Mouse (Mus musculus): ENCODE results near the gene Ip6k3. TPM values are rescaled to one million over a fixed set of nuclear protein-coding genes. Genes with fewer than 3 reads are reported as not detected.

Gene Ip6k3
- polyA plus RNA-seq, 1 experiment from 2014 or later, result 0.49 TPM

DNA sequence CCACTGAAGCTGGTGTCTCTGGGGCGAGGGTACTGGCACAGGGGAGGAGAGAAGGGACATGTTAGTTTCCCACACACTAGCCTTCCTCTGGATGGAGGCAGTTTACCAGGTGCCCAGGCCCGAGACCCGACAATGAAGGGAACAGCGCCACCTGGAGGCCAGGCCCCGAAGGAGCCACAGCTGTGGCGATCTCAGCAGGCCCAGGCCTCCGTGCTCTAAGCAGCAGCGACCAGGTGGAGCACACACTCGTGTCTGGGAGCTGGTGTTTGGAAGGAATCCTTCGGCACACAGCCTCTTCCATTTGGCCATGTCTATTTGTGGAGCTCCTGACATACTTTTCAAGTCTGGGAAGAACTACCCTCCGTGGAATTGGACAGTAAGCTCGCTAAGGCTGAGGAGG lies 42.4 kb downstream of the Ip6k3 start:
- H3K27me3 ChIP-seq (ENCODE audit: control insufficient read depth, insufficient read depth, low read length), result no peaks in the 10 kb centered on the region
- 37% methylated on average over 12 of the region's 12 CpGs for WGBS
- H3K27ac ChIP-seq (ENCODE audit: low read length), result no peak overlapping the region
- no peak overlapping the region for H3K4me3 ChIP-seq (ENCODE audit: low read length)
- no peak overlapping the region for H3K4me2 ChIP-seq (ENCODE audit: low read depth, low read length)
- H3K9me3 ChIP-seq (replicated peaks; ENCODE audit: control insufficient read depth, low read length), result no peaks in the 10 kb centered on the region
- H3K9ac ChIP-seq (ENCODE audit: low read length), result no peak overlapping the region
- peaks cover 8% of the 10 kb centered on the region; the same call in 1 of the 2 replicates for H3K4me1 ChIP-seq (ENCODE audit: control insufficient read depth, insufficient read depth, low read length)
- H3K36me3 ChIP-seq (ENCODE audit: control insufficient read depth, insufficient read depth), result peaks cover 11% of the 10 kb centered on the region
- no peak for ATAC-seq (replicated peaks; ENCODE audit: extremely low read depth, insufficient read depth, low FRiP score)

DNA sequence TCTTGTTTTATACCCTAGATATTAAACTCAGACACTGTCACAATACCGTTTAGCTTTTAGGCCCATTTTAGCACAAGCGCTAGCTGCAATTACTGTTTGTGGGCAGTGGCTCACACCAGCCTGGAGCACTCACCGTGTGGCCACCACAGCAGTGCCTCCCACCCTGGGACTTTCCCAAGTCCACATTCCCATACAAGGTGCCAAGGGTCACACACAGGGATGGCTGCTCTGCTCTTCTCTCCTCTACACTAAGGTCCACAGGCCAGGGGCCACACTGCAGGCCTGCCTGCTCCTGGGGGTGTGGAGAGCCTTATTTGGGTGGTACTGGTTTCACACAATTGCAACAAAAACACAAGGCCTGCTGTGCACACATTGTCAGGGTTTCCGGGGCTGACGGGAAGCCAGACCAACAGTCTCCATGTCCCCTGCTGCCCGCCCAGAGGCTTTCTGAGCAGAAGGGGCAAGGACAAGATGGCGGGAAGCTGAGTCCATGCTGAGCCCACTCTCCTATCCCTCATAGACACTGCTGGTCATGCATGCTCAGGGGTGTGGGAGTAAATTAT lies 43.7 kb downstream of the Ip6k3 start:
- peaks cover 11% of the 10 kb centered on the region for H3K36me3 ChIP-seq (ENCODE audit: control insufficient read depth, insufficient read depth)
- no peak overlapping the region for H3K9ac ChIP-seq (ENCODE audit: low read length)
- peaks cover 3% of the 10 kb centered on the region; the same call in 1 of the 2 replicates for H3K4me1 ChIP-seq (ENCODE audit: control insufficient read depth, insufficient read depth, low read length)
- WGBS, result 85% methylated on average over 7 of the region's 7 CpGs
- H3K9me3 ChIP-seq (replicated peaks; ENCODE audit: control insufficient read depth, low read length), result no peaks in the 10 kb centered on the region
- H3K4me3 ChIP-seq (ENCODE audit: low read length), result no peak overlapping the region
- H3K27ac ChIP-seq (ENCODE audit: low read length), result no peak overlapping the region
- ATAC-seq (replicated peaks; ENCODE audit: extremely low read depth, insufficient read depth, low FRiP score), result no peak
- no peaks in the 10 kb centered on the region for H3K27me3 ChIP-seq (ENCODE audit: control insufficient read depth, insufficient read depth, low read length)
- no peak overlapping the region for H3K4me2 ChIP-seq (ENCODE audit: low read depth, low read length)

DNA sequence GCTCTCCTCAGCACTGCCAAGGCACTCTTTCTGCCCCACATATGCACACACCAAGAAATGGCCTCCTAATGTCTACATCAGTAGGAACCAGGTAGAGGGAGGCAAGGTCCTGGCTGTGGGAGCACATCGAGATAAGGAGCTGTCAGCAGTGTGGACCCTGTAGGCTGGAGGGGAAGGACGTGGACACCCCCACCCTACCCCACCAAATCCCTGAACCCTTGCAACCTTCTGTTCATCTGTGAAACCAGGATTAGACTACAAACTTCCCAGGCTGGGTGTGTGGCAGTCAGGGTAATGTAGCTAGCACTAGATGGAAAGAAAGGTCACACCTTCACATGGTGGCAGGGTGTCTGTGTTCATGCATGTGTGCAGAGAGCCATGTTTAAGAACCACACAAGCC lies 44.5 kb downstream of the Ip6k3 start:
- Histone ChIP-seq H3K9ac (ENCODE audit: low read length) (no peak overlapping the region), H3K9me3 (replicated peaks; ENCODE audit: control insufficient read depth, low read length) (no peaks in the 10 kb centered on the region), H3K4me1 (ENCODE audit: control insufficient read depth, insufficient read depth, low read length) (peaks cover 3% of the 10 kb centered on the region; the same call in 1 of the 2 replicates), H3K36me3 (ENCODE audit: control insufficient read depth, insufficient read depth) (peaks cover 11% of the 10 kb centered on the region), H3K4me3 (ENCODE audit: low read length) (no peak overlapping the region), H3K27ac (ENCODE audit: low read length) (no peak overlapping the region), H3K4me2 (ENCODE audit: low read depth, low read length) (no peak overlapping the region), H3K27me3 (ENCODE audit: control insufficient read depth, insufficient read depth, low read length) (no peaks in the 10 kb centered on the region)
- ATAC-seq (replicated peaks; ENCODE audit: extremely low read depth, insufficient read depth, low FRiP score), result no peak
- WGBS, result 72% methylated on average over 2 of the region's 2 CpGs

DNA sequence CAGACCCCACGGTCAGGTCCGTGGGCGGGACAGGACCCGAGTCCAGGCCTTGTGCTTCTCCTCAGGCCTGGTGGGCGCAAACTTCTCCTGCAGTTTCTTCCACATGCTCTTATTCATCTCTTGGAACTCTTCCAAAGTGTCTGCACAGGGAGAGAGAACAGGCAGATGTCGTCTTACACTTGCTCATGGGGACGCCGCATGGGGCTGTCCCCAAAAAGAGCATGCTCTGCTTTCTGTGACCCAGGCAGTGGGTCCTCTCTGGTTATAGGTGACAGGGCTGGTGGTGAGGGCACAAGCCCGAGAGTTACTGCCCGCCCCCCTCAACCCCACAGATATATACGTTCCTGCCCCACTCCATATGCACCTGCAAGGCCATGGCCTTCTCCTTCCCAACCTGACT lies 44.9 kb downstream of the Ip6k3 start:
- no peak for ATAC-seq (replicated peaks; ENCODE audit: extremely low read depth, insufficient read depth, low FRiP score)
- no peak overlapping the region for H3K4me3 ChIP-seq (ENCODE audit: low read length)
- peaks cover 3% of the 10 kb centered on the region; the same call in 1 of the 2 replicates for H3K4me1 ChIP-seq (ENCODE audit: control insufficient read depth, insufficient read depth, low read length)
- H3K9ac ChIP-seq (ENCODE audit: low read length), result no peak overlapping the region
- no peaks in the 10 kb centered on the region for H3K27me3 ChIP-seq (ENCODE audit: control insufficient read depth, insufficient read depth, low read length)
- 71% methylated on average over 11 of the region's 11 CpGs for WGBS
- peaks cover 11% of the 10 kb centered on the region for H3K36me3 ChIP-seq (ENCODE audit: control insufficient read depth, insufficient read depth)
- no peaks in the 10 kb centered on the region for H3K9me3 ChIP-seq (replicated peaks; ENCODE audit: control insufficient read depth, low read length)
- H3K27ac ChIP-seq (ENCODE audit: low read length), result no peak overlapping the region
- no peak overlapping the region for H3K4me2 ChIP-seq (ENCODE audit: low read depth, low read length)

DNA sequence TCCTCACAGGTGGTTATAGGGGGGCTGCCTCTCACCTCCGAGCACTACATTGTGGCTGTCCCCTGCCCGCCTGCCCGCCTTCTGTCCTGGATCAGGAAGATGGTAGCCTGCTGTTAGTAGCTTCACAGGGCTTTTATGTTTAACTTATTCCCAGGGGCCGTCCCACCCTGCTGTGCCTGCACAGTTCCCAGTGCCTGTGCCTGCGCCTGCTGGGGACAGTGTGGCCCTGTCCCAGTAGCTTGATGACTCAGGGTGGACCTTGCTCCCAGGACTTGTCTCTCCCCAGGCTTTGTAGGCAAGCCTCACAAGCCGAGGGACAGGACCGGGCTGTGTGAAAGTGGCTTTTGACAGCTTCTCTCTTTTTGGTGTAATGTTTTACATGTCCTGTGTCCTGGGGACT lies 45.8 kb downstream of the Ip6k3 start:
- Histone ChIP-seq H3K4me2 (ENCODE audit: low read depth, low read length) (no peak overlapping the region), H3K36me3 (ENCODE audit: control insufficient read depth, insufficient read depth) (peaks cover 11% of the 10 kb centered on the region), H3K27me3 (ENCODE audit: control insufficient read depth, insufficient read depth, low read length) (no peaks in the 10 kb centered on the region), H3K4me3 (ENCODE audit: low read length) (no peak overlapping the region), H3K9me3 (replicated peaks; ENCODE audit: control insufficient read depth, low read length) (no peaks in the 10 kb centered on the region), H3K27ac (ENCODE audit: low read length) (no peak overlapping the region), H3K9ac (ENCODE audit: low read length) (no peak overlapping the region), H3K4me1 (ENCODE audit: control insufficient read depth, insufficient read depth, low read length) (peaks cover 3% of the 10 kb centered on the region; the same call in 1 of the 2 replicates)
- WGBS, result 91% methylated on average over 7 of the region's 7 CpGs
- no peak for ATAC-seq (replicated peaks; ENCODE audit: extremely low read depth, insufficient read depth, low FRiP score)

DNA sequence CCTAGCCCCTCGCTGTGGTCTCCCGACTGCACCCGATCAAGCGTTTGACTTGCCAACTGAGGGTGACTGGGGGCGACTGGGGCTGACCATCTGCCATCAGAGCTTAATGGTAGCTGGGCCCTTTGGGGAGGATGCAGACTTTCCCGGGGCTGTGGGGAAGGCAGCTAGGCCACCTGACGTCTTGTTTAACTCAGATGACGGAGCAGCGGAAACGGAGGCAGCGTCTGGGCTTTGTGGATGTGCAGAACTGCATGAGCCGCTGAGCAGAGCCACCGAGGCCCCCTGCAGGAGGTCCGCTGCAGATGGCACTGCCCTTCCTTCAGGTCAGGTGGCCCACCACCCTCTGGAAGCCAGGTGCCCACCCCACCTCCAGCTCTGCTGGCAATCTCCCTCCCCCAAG lies 46.3 kb downstream of the Ip6k3 start:
- no peak overlapping the region for H3K4me2 ChIP-seq (ENCODE audit: low read depth, low read length)
- H3K27me3 ChIP-seq (ENCODE audit: control insufficient read depth, insufficient read depth, low read length), result no peaks in the 10 kb centered on the region
- H3K36me3 ChIP-seq (ENCODE audit: control insufficient read depth, insufficient read depth), result peaks cover 11% of the 10 kb centered on the region
- H3K4me3 ChIP-seq (ENCODE audit: low read length), result no peak overlapping the region
- H3K9me3 ChIP-seq (replicated peaks; ENCODE audit: control insufficient read depth, low read length), result no peaks in the 10 kb centered on the region
- H3K4me1 ChIP-seq (ENCODE audit: control insufficient read depth, insufficient read depth, low read length), result peaks cover 3% of the 10 kb centered on the region; the same call in 1 of the 2 replicates
- WGBS, result 58% methylated on average over 14 of the region's 14 CpGs
- no peak for ATAC-seq (replicated peaks; ENCODE audit: extremely low read depth, insufficient read depth, low FRiP score)
- no peak overlapping the region for H3K9ac ChIP-seq (ENCODE audit: low read length)
- no peak overlapping the region for H3K27ac ChIP-seq (ENCODE audit: low read length)

DNA sequence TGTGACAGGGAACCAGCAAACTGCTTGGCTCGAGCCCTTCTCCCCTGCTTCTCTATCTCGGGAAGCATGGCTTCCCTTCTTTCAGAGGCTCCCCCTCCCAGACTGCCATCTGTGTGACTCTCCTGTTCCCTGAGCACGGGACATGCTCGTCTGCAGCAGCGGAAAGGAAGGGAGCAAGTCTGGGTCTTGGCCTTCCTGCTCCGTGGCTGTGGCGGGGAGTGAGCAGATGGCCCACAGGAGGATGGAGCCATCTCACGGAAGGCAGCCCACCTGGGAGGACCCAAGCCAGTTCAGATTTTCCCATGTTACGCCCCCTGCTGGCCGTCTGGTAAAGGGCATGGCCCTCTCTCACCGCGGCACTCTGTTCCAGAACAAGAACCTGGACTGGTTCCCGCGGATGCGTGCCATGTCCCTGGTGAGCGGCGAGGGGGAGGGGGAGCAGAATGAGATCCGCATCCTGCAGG lies 47.0 kb downstream of the Ip6k3 start:
- no peak for ATAC-seq (replicated peaks; ENCODE audit: extremely low read depth, insufficient read depth, low FRiP score)
- peaks cover 11% of the 10 kb centered on the region for H3K36me3 ChIP-seq (ENCODE audit: control insufficient read depth, insufficient read depth)
- H3K4me3 ChIP-seq (ENCODE audit: low read length), result no peak overlapping the region
- no peaks in the 10 kb centered on the region for H3K9me3 ChIP-seq (replicated peaks; ENCODE audit: control insufficient read depth, low read length)
- WGBS, result 14% methylated on average over 18 of the region's 18 CpGs
- no peaks in the 10 kb centered on the region for H3K27me3 ChIP-seq (ENCODE audit: control insufficient read depth, insufficient read depth, low read length)
- H3K9ac ChIP-seq (ENCODE audit: low read length), result no peak overlapping the region; the same call in 1 of the 2 replicates
- H3K4me1 ChIP-seq (ENCODE audit: control insufficient read depth, insufficient read depth, low read length), result peaks cover 3% of the 10 kb centered on the region; the same call in 1 of the 2 replicates
- no peak overlapping the region for H3K27ac ChIP-seq (ENCODE audit: low read length)
- no peak overlapping the region for H3K4me2 ChIP-seq (ENCODE audit: low read depth, low read length)

DNA sequence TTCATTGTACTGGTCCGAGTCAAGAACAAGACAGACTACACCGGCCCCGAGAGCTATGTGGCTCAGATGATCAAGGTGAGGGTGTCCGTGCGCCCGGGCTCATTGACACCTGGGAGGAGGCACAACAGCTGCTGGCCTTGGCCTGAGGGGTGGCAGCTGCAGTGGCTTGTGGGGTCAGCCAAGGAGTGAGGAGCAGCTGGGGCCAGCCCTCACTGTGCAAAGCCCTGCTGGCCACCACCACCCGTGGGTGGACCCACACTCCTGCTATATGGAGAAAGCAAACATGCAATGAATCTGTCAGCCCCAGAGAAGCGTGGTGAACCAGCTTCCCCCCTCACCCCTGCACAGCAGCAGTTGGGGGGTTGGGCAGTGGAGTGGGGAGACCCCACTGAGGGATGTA lies 47.6 kb downstream of the Ip6k3 start:
- ATAC-seq (replicated peaks; ENCODE audit: extremely low read depth, insufficient read depth, low FRiP score), result no peak
- H3K4me1 ChIP-seq (ENCODE audit: control insufficient read depth, insufficient read depth, low read length), result peaks cover 3% of the 10 kb centered on the region; the same call in 1 of the 2 replicates
- H3K27ac ChIP-seq (ENCODE audit: low read length), result no peak overlapping the region
- no peaks in the 10 kb centered on the region for H3K27me3 ChIP-seq (ENCODE audit: control insufficient read depth, insufficient read depth, low read length)
- no peaks in the 10 kb centered on the region for H3K9me3 ChIP-seq (replicated peaks; ENCODE audit: control insufficient read depth, low read length)
- no peak overlapping the region for H3K4me3 ChIP-seq (ENCODE audit: low read length)
- WGBS, result 76% methylated on average over 8 of the region's 8 CpGs
- H3K36me3 ChIP-seq (ENCODE audit: control insufficient read depth, insufficient read depth), result peaks cover 11% of the 10 kb centered on the region
- no peak overlapping the region for H3K4me2 ChIP-seq (ENCODE audit: low read depth, low read length)
- H3K9ac ChIP-seq (ENCODE audit: low read length), result no peak overlapping the region

DNA sequence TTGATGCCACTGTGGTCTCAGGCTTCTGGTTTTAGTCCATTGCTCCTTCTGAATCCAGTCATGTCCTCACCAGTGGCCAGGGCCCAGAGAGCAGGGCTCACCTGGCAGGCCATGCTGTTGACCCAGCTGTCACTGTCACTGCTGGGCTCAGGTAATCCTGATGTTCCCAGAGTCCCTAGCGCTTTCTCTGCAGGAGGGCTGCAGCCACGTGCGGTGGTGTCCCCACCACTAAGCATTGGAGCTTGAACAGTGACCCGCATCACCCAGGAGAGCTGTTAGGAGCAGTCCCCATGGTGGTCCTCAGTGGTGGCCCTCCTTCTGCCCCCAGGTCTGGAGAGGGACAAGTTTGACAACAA lies 48.1 kb downstream of the Ip6k3 start:
- Histone ChIP-seq H3K4me2 (ENCODE audit: low read depth, low read length) (no peak overlapping the region), H3K4me3 (ENCODE audit: low read length) (no peak overlapping the region), H3K9ac (ENCODE audit: low read length) (no peak overlapping the region), H3K36me3 (ENCODE audit: control insufficient read depth, insufficient read depth) (peaks cover 11% of the 10 kb centered on the region), H3K27ac (ENCODE audit: low read length) (no peak overlapping the region), H3K27me3 (ENCODE audit: control insufficient read depth, insufficient read depth, low read length) (no peaks in the 10 kb centered on the region; the same call in 1 of the 2 replicates), H3K4me1 (ENCODE audit: control insufficient read depth, insufficient read depth, low read length) (peaks cover 3% of the 10 kb centered on the region; the same call in 1 of the 2 replicates), H3K9me3 (replicated peaks; ENCODE audit: control insufficient read depth, low read length) (no peaks in the 10 kb centered on the region)
- WGBS, result 79% methylated on average over 4 of the region's 4 CpGs
- ATAC-seq (replicated peaks; ENCODE audit: extremely low read depth, insufficient read depth, low FRiP score), result no peak
